Mouse (Mus musculus): Measurements from ENCODE around the gene Gucy2c.
"Not testable (repeated sequence)": the region's sequence is repeated elsewhere in the genome, so short reads cannot be mapped to it uniquely, and the experiment has no call there.

Gucy2c gene

DNA sequence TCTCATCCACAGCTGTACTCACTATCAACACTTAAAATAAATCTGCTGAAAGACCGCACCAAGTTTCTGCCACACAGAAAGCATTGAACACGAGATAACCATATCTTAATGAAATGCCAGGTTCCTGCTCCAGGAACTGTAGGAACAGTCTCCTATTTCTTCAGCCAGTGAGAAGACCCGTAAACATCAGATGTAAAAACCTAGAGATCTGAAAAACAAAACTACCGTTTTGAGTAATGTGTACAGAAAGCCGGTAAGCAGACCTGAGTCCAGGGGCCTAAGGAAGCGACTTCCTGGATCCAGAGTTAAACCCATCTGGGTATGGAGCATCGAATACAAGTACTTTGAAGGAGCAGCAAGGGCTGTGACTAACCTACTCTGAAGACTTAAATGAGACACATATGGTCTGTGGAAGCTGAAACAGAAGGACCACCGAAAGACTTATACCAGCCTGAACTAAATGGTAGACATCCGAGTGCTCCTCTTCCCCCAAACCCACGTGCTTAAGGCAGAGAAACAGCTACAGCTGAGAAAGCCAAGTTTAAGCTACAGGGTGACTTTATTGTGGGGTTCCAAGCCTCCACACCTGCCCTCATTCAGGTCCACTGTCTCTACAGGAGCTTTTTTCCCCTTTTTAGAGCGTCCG lies 21.7 kb upstream of the Gucy2c start:
- DNase-seq (ENCODE audit: low read depth), result peak; percentile 5

DNA sequence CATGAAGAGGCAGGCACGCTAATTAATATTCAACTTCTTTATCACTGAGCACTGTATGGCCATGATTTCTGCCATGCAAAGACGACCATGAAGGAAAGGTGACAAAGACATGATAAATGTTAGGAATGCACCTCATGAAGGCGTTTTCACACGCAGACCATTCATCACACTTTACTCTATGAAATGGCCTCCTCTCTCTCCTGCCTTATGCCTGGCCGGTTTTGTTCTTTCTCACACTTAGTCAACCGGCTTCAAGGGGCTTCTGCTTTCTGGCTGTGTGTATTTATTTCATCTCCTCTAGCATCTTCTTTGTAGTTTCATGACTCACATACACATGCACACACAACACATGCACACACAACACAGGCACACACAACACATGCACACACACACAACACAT lies 19.7 kb upstream of the Gucy2c start:
- DNase-seq (ENCODE audit: low read depth), result no peak

GRCm38 (mm10) chr6:136800710-136801109 lies 19.1 kb upstream of the Gucy2c start:
- DNase-seq (ENCODE audit: low read depth), result no peak

GRCm38 (mm10) chr6:136797874-136798693 lies 16.5 kb upstream of the Gucy2c start:
- not testable (repeated sequence) for DNase-seq (ENCODE audit: low read depth)

GRCm38 (mm10) chr6:136795850-136796249 lies 14.3 kb upstream of the Gucy2c start:
- no peak for DNase-seq (ENCODE audit: low read depth)

GRCm38 (mm10) chr6:136795110-136795509 lies 13.5 kb upstream of the Gucy2c start:
- no peak for DNase-seq (ENCODE audit: low read depth)

DNA sequence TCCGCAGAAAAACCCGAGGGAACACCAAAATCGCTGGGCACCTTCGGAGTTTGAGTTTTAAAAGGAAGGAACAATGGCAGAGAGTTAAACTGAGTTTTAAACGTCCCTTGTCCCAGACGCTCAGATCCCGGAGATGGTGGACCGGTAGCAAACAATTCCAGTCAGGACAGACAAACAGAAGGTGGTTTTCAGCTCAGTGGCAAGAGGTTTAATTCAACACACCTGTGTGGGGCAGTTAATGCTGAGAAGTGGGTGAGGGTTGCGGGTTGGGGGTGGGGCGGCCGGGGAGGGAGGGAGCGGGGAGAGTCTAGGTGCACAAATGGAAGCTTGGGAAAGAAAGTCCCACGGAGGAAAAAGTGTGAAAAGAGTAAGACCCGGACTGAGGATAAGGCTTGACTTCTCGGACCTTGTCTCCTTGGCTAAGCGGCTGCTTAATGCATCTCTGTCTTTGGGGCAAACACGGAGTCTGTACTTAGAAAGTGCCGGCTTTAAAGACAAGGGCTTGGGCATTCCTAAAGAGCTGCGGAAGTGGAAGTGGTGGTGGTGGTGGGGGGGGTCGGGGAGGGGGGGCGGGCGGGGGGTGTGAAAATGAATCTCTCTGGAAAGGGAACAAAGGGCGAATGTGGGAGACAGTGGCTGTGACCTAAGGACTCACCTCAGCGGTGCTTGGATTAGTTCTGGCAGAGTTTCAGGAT lies 12.4 kb upstream of the Gucy2c start:
- no peak for DNase-seq (ENCODE audit: low read depth)

DNA sequence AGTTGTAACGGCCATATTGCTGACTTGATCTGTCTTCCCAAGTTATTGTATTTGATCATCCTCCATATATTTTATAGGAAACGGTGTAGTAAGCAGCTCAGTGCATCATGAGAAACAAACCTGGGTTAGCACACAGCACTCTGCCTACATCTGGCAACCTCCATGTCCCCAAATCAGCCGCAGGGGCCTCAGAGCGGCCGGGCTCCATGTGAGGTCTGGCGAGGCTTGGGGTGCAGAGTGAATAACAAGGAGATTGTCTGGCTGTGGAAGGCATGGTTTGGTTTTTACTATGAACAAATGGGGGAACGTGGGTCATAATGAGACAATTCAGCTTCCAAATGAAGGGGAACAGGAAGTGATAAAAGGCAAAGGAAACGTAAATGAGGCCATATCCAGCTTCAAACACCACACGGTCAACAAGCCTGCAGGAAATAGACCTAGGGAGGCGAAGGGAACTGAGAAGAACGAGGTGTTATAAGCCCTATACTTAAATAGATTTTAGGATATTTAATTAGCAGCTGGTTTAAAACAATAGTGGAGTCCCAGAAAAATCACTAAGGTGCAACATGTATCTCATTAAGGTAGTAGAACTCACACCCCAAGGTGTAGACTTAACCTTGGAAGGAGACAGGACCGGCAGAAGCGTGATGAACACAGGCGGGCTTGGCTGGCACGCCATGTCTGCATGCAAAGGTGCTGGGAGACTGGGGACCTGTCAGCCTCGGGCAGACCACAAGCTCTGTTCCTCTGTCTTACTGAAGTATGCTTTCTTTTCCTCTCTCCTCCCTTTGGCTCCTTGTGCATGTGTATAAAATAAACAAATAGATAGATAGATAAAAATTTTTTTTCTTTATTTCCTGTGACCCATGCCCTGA lies 11.6 kb upstream of the Gucy2c start:
- DNase-seq (ENCODE audit: low read depth), result no peak

- DNase-seq (ENCODE audit: low read depth), result no peak
Measured at GRCm38 (mm10) chr6:136789391-136789971, 7.9 kb upstream of the Gucy2c start.

- no peak for DNase-seq (ENCODE audit: low read depth)
Measured at GRCm38 (mm10) chr6:136782761-136783160, 1.2 kb upstream of the Gucy2c start.

GRCm38 (mm10) chr6:136782146-136782545 lies 581 bp upstream of the Gucy2c start:
- DNase-seq (ENCODE audit: low read depth), result no peak

GRCm38 (mm10) chr6:136776392-136776791 lies 5.2 kb downstream of the Gucy2c start:
- no peak for DNase-seq (ENCODE audit: low read depth)

- DNase-seq (ENCODE audit: low read depth), result peak; percentile 59
Measured at GRCm38 (mm10) chr6:136769859-136770258, 11.7 kb downstream of the Gucy2c start.

DNA sequence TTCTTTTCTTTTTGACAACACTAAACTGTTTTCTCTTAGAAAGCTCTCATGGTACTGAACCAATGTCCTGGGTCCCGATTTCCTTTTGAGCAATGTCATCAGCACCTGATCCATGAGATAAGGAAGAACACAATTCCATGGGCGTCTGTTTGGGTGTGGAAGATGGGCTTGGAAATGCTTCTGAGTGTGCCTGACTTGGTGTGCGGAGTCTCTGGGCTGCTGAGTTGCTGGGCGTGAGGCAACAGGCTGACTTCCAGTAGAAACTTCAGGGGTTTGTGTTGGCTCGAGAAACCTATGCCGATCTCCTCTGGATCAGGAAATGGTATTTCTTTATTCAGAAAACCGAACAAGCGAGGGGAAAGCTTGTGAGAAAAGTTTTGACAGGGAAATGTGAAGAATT lies 12.4 kb downstream of the Gucy2c start:
- peak; percentile 64 for DNase-seq (ENCODE audit: low read depth)

- no peak for DNase-seq (ENCODE audit: low read depth)
Measured at GRCm38 (mm10) chr6:136763912-136764311, 17.7 kb downstream of the Gucy2c start.

- DNase-seq (ENCODE audit: low read depth), result no peak
Measured at GRCm38 (mm10) chr6:136750567-136750966, 31.0 kb downstream of the Gucy2c start.

GRCm38 (mm10) chr6:136745586-136745985 lies 36.0 kb downstream of the Gucy2c start:
- no peak for DNase-seq (ENCODE audit: low read depth)

GRCm38 (mm10) chr6:136743729-136744128 lies 37.8 kb downstream of the Gucy2c start:
- no peak for DNase-seq (ENCODE audit: low read depth)

DNA sequence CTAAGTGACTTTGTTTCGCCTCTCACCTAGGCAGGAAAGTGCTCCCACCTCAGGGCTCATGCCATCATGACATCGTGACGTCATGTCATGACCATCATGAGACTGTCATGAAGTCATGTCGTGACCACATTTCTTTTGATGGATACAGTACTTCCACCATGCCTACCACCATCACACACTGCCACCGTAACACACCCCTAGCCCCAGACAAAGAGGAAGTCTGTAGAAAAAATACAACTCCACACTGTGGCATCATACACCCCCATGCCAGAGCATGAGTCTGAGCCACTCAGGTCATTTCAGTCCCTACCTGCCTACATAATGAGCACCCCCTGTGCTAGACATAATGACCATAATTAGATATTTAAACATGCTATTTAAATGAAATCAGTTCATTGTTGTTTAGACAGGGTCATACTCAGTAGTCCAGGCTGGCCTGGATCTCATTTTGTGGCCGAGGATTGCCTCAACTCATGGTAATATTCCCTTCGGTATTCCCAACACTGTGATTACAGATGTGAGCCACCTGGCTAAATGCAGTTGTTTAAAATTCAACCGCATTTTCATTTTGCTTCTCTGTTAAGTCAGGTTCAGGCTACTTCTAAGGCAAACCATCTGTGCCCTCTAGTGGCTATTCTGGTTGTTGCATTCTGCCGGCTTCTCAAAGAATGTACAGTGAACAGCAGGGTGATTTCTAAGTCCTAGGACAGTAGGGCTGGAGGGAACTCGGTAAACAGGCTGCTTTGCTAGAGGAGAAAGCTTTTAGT lies 39.0 kb downstream of the Gucy2c start:
- peak; percentile 61 for DNase-seq (ENCODE audit: low read depth)

- DNase-seq (ENCODE audit: low read depth), result no peak
Measured at GRCm38 (mm10) chr6:136741281-136741680, 40.3 kb downstream of the Gucy2c start.

GRCm38 (mm10) chr6:136735766-136736165 lies 45.8 kb downstream of the Gucy2c start:
- DNase-seq (ENCODE audit: low read depth), result no peak

All from fibroblast of lung, adult 2 months (primary cell).